Mouse (Mus musculus): ENCODE measurements around the gene Tspan11.

GRCm38 (mm10) chr6:127865391-127865790 is 22.0 kb upstream of the Tspan11 start:
- TF ChIP-seq CTCF (IDR thresholded peaks at IDR 0.05; ENCODE audit: low read depth, low read length): no peak
- no peak for TF ChIP-seq POLR2A (IDR thresholded peaks at IDR 0.05; ENCODE audit: borderline replicate concordance, low read depth, low read length)
